Mouse (Mus musculus) C2C12 (cell line): ENCODE results near the gene Pgm5.

Source experiments
- CEBPB ChIP-seq: IDR thresholded peaks from one replicate; pipeline ENCODE4 v1.6.1; 2011; ENCODE audit warnings: low read depth, mild to moderate bottlenecking, control low read depth, moderate library complexity
- CTCF ChIP-seq: IDR thresholded peaks from one replicate; pipeline ENCODE4 v1.5.1; 2011; ENCODE audit not compliant: control insufficient read depth, insufficient read depth, insufficient read length
- MYOG ChIP-seq: IDR thresholded peaks from one replicate; pipeline ENCODE4 v1.6.1; 2011; ENCODE audit not compliant: control insufficient read depth, insufficient read length; ENCODE audit errors: extremely low read depth

GRCm38 (mm10) chr19:24634602-24635001, 227.1 kb downstream of the Pgm5 start:
- peak; percentile 59 for TF ChIP-seq CTCF
- TF ChIP-seq CEBPB: no peak
- TF ChIP-seq MYOG: no peak
